Mouse (Mus musculus) MEL (cell line): ENCODE data around the gene Rhbdl1. TPM values are rescaled to one million over a fixed set of nuclear protein-coding genes. Genes with fewer than 3 reads are reported as not detected.

ENCODE experiments used
- DNase-seq: peaks from one replicate; pipeline ENCODE4 v3.0.0; 2011; ENCODE audit warnings: low read depth, low spot score
- H3K27ac ChIP-seq: 2 replicates; pipeline ENCODE4 v1.5.1; 2012; ENCODE audit warnings: low read depth, mild to moderate bottlenecking, control low read depth, low read length, moderate library complexity; ENCODE audit not compliant: control insufficient read depth
- H3K27me3 ChIP-seq, 2 experiments: fragments of 150-350 bp in 1 of 2; sonication (generic) in 1 of 2; 2 replicates each; pipeline ENCODE4 v1.6.1; 2012; ENCODE audit warnings: low read length in 2 of 2, mild to moderate bottlenecking in 2 of 2, improper control_type of control experiment in 1 of 2, moderate library complexity in 1 of 2; ENCODE audit not compliant: insufficient read depth in 2 of 2, control insufficient read depth in 1 of 2
- H3K36me3 ChIP-seq, 2 experiments: 2 replicates each; pipeline ENCODE4 v1.6.1; 2012 to 2014; ENCODE audit warnings: low read length in 2 of 2, improper control_type of control experiment in 1 of 2, inconsistent platforms in 1 of 2, mild to moderate bottlenecking in 1 of 2; ENCODE audit not compliant: insufficient read depth in 2 of 2, control insufficient read depth in 1 of 2
- H3K4me1 ChIP-seq, 2 experiments: fragments of 150-350 bp in 1 of 2; sonication (generic) in 1 of 2; 2 replicates each; pipeline ENCODE4 v1.6.1; 2012; ENCODE audit warnings: low read length in 2 of 2, improper control_type of control experiment in 1 of 2, mild to moderate bottlenecking in 1 of 2; ENCODE audit not compliant: insufficient read depth in 2 of 2, control insufficient read depth in 1 of 2
- H3K4me3 ChIP-seq, 2 experiments: fragments of 150-350 bp in 1 of 2; sonication (generic) in 1 of 2; 2 replicates each; pipeline ENCODE4 v1.5.1; 2012; ENCODE audit warnings: low read depth in 2 of 2, low read length in 2 of 2, mild to moderate bottlenecking in 2 of 2, moderate library complexity in 2 of 2, control low read depth in 1 of 2, improper control_type of control experiment in 1 of 2; ENCODE audit not compliant: control insufficient read depth in 1 of 2, insufficient read depth in 1 of 2
- H3K79me2 ChIP-seq: 2 replicates; pipeline ENCODE4 v1.6.1; 2012; ENCODE audit warnings: mild to moderate bottlenecking, low read length, moderate library complexity; ENCODE audit not compliant: control insufficient read depth, poor library complexity, insufficient read depth
- H3K9ac ChIP-seq: 2 replicates; pipeline ENCODE4 v1.6.1; 2012; ENCODE audit warnings: low read depth, mild to moderate bottlenecking, control low read depth, low read length, moderate library complexity; ENCODE audit not compliant: control insufficient read depth, poor library complexity, severe bottlenecking
- H3K9me3 ChIP-seq: fragments of 150-350 bp; sonication (generic); replicated peaks from 2 replicates; pipeline ENCODE4 v1.6.1; 2012; ENCODE audit warnings: mild to moderate bottlenecking, low read length, improper control_type of control experiment, moderate library complexity; ENCODE audit not compliant: insufficient read depth
- CHD2 ChIP-seq: IDR thresholded peaks from 2 replicates; pipeline ENCODE4 v1.6.1; 2011; ENCODE audit warnings: low read length, improper control_type of control experiment
- E2F4 ChIP-seq: IDR thresholded peaks from 2 replicates; pipeline ENCODE4 v1.6.1; 2011; ENCODE audit warnings: low read depth, low read length, improper control_type of control experiment, borderline replicate concordance
- ELF1 ChIP-seq: IDR thresholded peaks from 2 replicates; pipeline ENCODE4 v1.6.1; 2014; ENCODE audit warnings: low read depth, mild to moderate bottlenecking, inconsistent platforms, low read length, improper control_type of control experiment, moderate library complexity
- EP300 ChIP-seq, 2 experiments: IDR thresholded peaks; 2 replicates each; pipeline ENCODE4 v1.6.1; 2011; ENCODE audit warnings: improper control_type of control experiment in 2 of 2, low read length in 2 of 2, low read depth in 1 of 2, mild to moderate bottlenecking in 1 of 2
- ETS1 ChIP-seq: IDR thresholded peaks from 2 replicates; pipeline ENCODE4 v1.6.1; 2012; ENCODE audit warnings: low read depth, mild to moderate bottlenecking, inconsistent platforms, low read length, improper control_type of control experiment, moderate library complexity
- GABPA ChIP-seq: IDR thresholded peaks from 2 replicates; pipeline ENCODE4 v1.6.1; 2012; ENCODE audit warnings: low read depth, mild to moderate bottlenecking, inconsistent platforms, low read length, improper control_type of control experiment, moderate library complexity
- GATA1 ChIP-seq: IDR thresholded peaks from 2 replicates; pipeline ENCODE4 v1.6.1; 2011; ENCODE audit warnings: low read depth, low read length, improper control_type of control experiment
- KAT2A ChIP-seq: conservative IDR thresholded peaks from 2 replicates; pipeline ENCODE4 v1.6.1; 2012; ENCODE audit warnings: low read depth, low read length, improper control_type of control experiment, inconsistent platforms
- MAFK ChIP-seq: IDR thresholded peaks from 2 replicates; pipeline ENCODE4 v1.6.1; 2011; ENCODE audit warnings: low read depth, mild to moderate bottlenecking, low read length, improper control_type of control experiment, borderline replicate concordance
- MXI1 ChIP-seq: IDR thresholded peaks from 2 replicates; pipeline ENCODE4 v1.6.1; 2011; ENCODE audit warnings: mild to moderate bottlenecking, low read depth, low read length, improper control_type of control experiment
- MYB ChIP-seq: IDR thresholded peaks from 2 replicates; pipeline ENCODE4 v1.6.1; 2011; ENCODE audit warnings: mild to moderate bottlenecking, low read depth, low read length, improper control_type of control experiment
- MYC ChIP-seq: IDR thresholded peaks from 2 replicates; pipeline ENCODE4 v1.6.1; 2011; ENCODE audit warnings: low read depth, mild to moderate bottlenecking, low read length, improper control_type of control experiment, moderate library complexity
- POLR2A ChIP-seq, 2 experiments: IDR thresholded peaks; 2 replicates each; pipeline ENCODE4 v1.6.1; 2011 to 2012; ENCODE audit warnings: low read length in 2 of 2, mild to moderate bottlenecking in 2 of 2, control low read depth in 1 of 2, improper control_type of control experiment in 1 of 2, low read depth in 1 of 2, moderate library complexity in 1 of 2; ENCODE audit not compliant: control insufficient read depth in 1 of 2, insufficient read depth in 1 of 2, poor library complexity in 1 of 2
- POLR2AphosphoS5 ChIP-seq: IDR thresholded peaks from 2 replicates; pipeline ENCODE4 v1.6.1; 2012; ENCODE audit warnings: low read depth, borderline replicate concordance, mild to moderate bottlenecking, inconsistent platforms, low read length, moderate library complexity, mixed read lengths
- SIN3A ChIP-seq: IDR thresholded peaks from 2 replicates; pipeline ENCODE4 v1.6.1; 2012; ENCODE audit warnings: low read length, improper control_type of control experiment, inconsistent platforms
- TBP ChIP-seq: IDR thresholded peaks from 2 replicates; pipeline ENCODE4 v1.8.0; 2011; ENCODE audit warnings: low read depth, low read length, improper control_type of control experiment
- UBTF ChIP-seq: IDR thresholded peaks from 2 replicates; pipeline ENCODE4 v1.6.1; 2012; ENCODE audit warnings: low read depth, mild to moderate bottlenecking, inconsistent platforms, low read length, improper control_type of control experiment, moderate library complexity, borderline replicate concordance; ENCODE audit not compliant: insufficient read depth
- USF1 ChIP-seq: IDR thresholded peaks from 2 replicates; pipeline ENCODE4 v1.6.1; 2014; ENCODE audit warnings: low read depth, mild to moderate bottlenecking, inconsistent platforms, low read length, improper control_type of control experiment, moderate library complexity
- ZC3H11A ChIP-seq: IDR thresholded peaks from 2 replicates; pipeline ENCODE4 v1.6.1; 2012; ENCODE audit warnings: low read depth, mild to moderate bottlenecking, inconsistent platforms, low read length, improper control_type of control experiment
- ZKSCAN1 ChIP-seq: IDR thresholded peaks from 2 replicates; pipeline ENCODE4 v1.6.1; 2012; ENCODE audit warnings: low read depth, mild to moderate bottlenecking, inconsistent platforms, low read length, improper control_type of control experiment, moderate library complexity
- ZMIZ1 ChIP-seq: IDR thresholded peaks from 2 replicates; pipeline ENCODE4 v1.6.1; 2012; ENCODE audit warnings: low read depth, mild to moderate bottlenecking, inconsistent platforms, low read length, improper control_type of control experiment, moderate library complexity
- polyA plus RNA-seq, 2 experiments: library from polyadenylated mRNA; stranded (reverse) in 1 of 2; unstranded in 1 of 2; fragments of >175 nt in 1 of 2; fragments of >200 nt in 1 of 2; gene quantifications; 2 replicates each; pipeline versions ENCODE4 v1.2.1 to v1.2.4; 2012; ENCODE audit warnings: low replicate concordance in 2 of 2, low read depth in 1 of 2; ENCODE audit not compliant: insufficient read length in 2 of 2, insufficient read depth in 1 of 2, missing spikeins in 1 of 2
- total RNA-seq: library from RNA; depleted of rRNA; stranded (reverse); fragments of 300-350 nt; gene quantifications from 2 replicates; pipeline ENCODE4 v1.2.3, GENCODE M21; 2012

The Rhbdl1 gene
- total and polyA plus RNA-seq, 3 experiments = 1.4 to 4.0 TPM; not detected in 1

DNA sequence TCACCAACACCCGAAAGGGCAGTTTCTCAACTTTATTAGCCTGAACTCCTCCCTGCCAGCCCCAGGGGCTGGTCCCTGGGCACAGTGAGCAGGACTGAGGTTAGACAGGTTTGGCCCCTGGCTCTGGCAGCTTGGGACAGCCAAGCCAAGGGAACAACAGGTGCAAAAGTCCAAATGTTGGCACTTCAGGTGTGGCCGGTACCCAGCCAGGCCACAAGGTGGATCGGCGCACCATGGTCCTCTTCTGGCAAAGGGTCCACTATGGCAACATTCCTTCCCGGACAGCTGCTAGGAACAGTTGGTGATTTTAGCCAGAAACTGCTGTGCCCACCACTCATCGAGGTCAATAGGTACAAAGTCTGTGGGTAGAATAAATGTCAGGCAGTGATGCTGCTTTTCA, 26.6 kb upstream of the Rhbdl1 start:
- Histone ChIP-seq H3K36me3 (peaks cover 0 to 13% of the 10 kb centered on the region in 2 experiments; a peak in 2 of 4 replicates), H3K9ac (no peak overlapping the region), H3K79me2 (peaks cover 27% of the 10 kb centered on the region), H3K9me3 (no peaks in the 10 kb centered on the region), H3K4me1 (peaks cover 0 to 20% of the 10 kb centered on the region in 2 experiments; a peak in 2 of 4 replicates), H3K4me3 (no peak overlapping the region), H3K27ac (no peak overlapping the region), H3K27me3 (no peaks in the 10 kb centered on the region)
- TF ChIP-seq USF1 = no peak
- DNase-seq = no peak

DNA sequence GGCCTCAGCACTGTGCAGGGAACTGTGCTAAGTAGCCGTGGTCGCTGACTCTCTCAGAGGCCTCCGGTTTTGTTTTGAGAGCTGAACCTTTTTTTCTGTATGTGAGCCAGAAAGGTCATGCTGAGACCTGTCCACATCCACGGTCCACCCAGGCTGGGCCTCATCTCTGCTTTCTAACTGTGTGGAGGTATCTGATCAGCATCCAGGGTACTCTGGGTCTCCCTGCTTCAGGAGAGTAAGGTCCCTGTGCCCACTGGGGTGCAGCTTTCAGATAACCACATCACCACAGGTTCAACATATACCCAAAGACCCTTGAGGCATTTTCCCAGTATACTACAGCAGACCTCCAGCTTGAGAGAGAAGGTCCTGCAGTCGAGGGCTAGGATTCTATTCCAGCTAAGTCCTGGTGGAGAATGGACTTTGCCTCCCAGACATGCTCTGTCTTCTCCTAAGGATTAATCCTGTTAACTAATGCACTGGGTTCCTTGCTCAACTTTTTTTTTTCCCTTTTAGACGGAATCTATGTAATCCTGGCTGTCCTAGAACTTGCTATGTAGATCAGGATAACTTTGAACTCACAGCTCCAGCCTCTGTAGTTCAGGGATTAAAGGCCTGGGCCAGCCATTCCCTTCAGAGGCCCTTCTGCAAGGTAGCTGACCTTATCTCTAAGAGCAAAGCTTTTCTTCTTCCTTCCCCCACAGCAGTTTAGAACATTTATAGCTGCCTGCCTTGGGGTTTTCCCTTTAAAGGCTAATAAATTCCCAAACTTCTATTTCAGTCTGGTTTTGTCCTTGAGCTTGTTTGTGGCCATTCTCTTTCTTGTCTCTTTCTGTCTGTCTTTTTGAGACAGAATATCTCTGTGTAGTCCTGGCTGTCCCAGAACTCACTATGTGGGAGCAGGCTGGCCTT, 24.9 kb upstream of the Rhbdl1 start:
- Histone ChIP-seq H3K4me3 (peak overlapping the region; percentile 60 to 69), H3K36me3 (peaks cover 0 to 13% of the 10 kb centered on the region in 2 experiments; a peak in 2 of 4 replicates), H3K9ac (peak overlapping the region; percentile 76), H3K79me2 (peaks cover 14% of the 10 kb centered on the region), H3K27ac (peak overlapping the region; percentile 42), H3K4me1 (peaks cover 0 to 20% of the 10 kb centered on the region in 2 experiments; a peak in 2 of 4 replicates), H3K27me3 (no peaks in the 10 kb centered on the region), H3K9me3 (no peaks in the 10 kb centered on the region)
- TF ChIP-seq TBP = no peak
- TF ChIP-seq POLR2A (IDR thresholded peaks at IDR 0.05; ENCODE audit: control insufficient read depth in 1 of 2, insufficient read depth in 1 of 2, low read depth in 1 of 2, low read length in 2 of 2, poor library complexity in 1 of 2) = 0 out of 4 replicates have a peak, but pooled peaks of 1 of the 2 experiments have one; percentile 13
- no peak for TF ChIP-seq ZKSCAN1
- TF ChIP-seq GABPA = no peak
- TF ChIP-seq SIN3A = peak; percentile 23; the same call in 1 of the 2 replicates
- TF ChIP-seq MAFK = no peak
- no peak for TF ChIP-seq KAT2A
- peak; percentile 46; the same call in 1 of the 2 replicates for TF ChIP-seq GATA1
- DNase-seq = peak; percentile 46

DNA sequence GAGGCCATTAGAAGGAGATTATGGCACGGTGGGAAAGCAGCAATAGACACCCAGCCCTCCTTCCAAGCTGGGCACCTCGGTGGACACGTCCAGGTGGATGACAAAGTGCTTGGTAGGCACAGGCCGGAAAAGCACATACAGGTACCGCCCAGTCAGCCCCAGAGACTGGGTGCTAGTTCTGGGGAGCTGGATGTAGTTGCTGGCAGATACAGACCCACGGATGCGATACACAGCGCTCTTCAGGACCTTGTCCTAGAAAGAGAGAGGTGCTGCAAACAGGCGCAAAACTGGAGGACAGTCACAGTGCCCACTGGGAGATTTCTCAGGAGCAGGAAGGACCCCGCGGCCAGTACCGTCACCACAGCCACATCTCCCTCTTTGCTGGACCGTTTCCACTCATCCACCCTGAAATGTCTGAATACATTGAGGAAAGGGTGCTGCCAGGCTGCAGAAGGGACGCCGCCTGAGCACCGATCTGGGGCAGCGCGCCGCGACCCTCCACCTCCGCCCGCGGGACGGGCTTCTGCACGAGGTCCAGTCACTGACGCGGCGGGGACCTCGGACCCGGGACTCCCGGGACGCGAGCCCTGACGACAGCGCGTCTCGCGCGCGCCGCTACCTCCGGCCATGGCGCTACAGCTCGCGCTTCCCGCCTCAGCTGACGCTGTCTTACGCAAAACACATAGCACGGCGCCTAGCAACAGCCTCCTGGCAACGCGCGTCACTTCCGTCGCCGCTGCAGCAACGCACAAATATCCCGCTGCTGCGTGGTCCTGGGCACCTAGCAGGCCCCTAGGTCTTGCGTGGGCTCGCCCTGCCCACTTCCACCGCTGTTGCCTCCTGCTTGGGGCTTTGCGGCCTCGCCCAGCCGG, 24.0 kb upstream of the Rhbdl1 start, which contains the start of gene Wdr90:
Gene Wdr90 (minus strand): TSS at position 670 of the 872 bp plus-strand sequence.
- Histone ChIP-seq H3K27me3 (no peaks in the 10 kb centered on the region), H3K4me1 (peaks cover 0 to 16% of the 10 kb centered on the region in 2 experiments; a peak in 2 of 4 replicates), H3K36me3 (peaks cover 0 to 9% of the 10 kb centered on the region in 2 experiments; a peak in 2 of 4 replicates), H3K9ac (peak within 1 kb of the TSS; percentile 76), H3K4me3 (peak within 1 kb of the TSS; percentile 60 to 69), H3K9me3 (no peaks in the 10 kb centered on the region), H3K27ac (peak within 1 kb of the TSS; percentile 42), H3K79me2 (peaks cover 5% of the 10 kb centered on the region)
- peak; percentile 96 for DNase-seq
- TF ChIP-seq POLR2AphosphoS5 = no peak
- peak; percentile 99 for TF ChIP-seq SIN3A
- peak; percentile 84 for TF ChIP-seq ELF1
- TF ChIP-seq E2F4 = peak; percentile 89; the same call in 1 of the 2 replicates
- no peak; the same call in 1 of the 2 replicates for TF ChIP-seq ZMIZ1
- TF ChIP-seq CHD2 = no peak
- TF ChIP-seq ETS1 = peak; percentile 77
- 0 out of 2 replicates have a peak, but pooled peaks have one; percentile 36 for TF ChIP-seq USF1
- TF ChIP-seq EP300 (IDR thresholded peaks at IDR 0.05; ENCODE audit: low read depth in 1 of 2, low read length in 2 of 2) = no peak
- peak; percentile 70 to 89 for TF ChIP-seq POLR2A (IDR thresholded peaks at IDR 0.05; ENCODE audit: control insufficient read depth in 1 of 2, insufficient read depth in 1 of 2, low read depth in 1 of 2, low read length in 2 of 2, poor library complexity in 1 of 2)
- TF ChIP-seq UBTF = no peak
- peak; percentile 96 for TF ChIP-seq MXI1
- peak; percentile 79; the same call in 1 of the 2 replicates for TF ChIP-seq MYC
- TF ChIP-seq MYB = no peak
- no peak for TF ChIP-seq ZC3H11A
